Mouse (Mus musculus) embryonic facial prominence, embryonic 10.5 days (tissue): Measurements from ENCODE around the gene Ppp1r2. TPM values are rescaled to one million over a fixed set of nuclear protein-coding genes. Genes with fewer than 3 reads are reported as not detected.

ENCODE experiments used
- DNase-seq: peaks from one replicate; pipeline ENCODE4 v3.0.0-alpha.2; 2017; ENCODE audit warnings: low spot score
- H3K27ac ChIP-seq: fragments of 300-500 bp; sonication (generic); replicated peaks from 2 replicates; pipeline ENCODE4 v1.5.1; 2016; ENCODE audit warnings: mild to moderate bottlenecking
- H3K27me3 ChIP-seq: fragments of 300-500 bp; sonication (generic); replicated peaks from 2 replicates; pipeline ENCODE4 v1.6.1; 2016; ENCODE audit warnings: low read depth, mild to moderate bottlenecking; ENCODE audit not compliant: poor library complexity, severe bottlenecking
- H3K36me3 ChIP-seq: fragments of 300-500 bp; sonication (generic); replicated peaks from 2 replicates; pipeline ENCODE4 v1.6.1; 2016; ENCODE audit warnings: mild to moderate bottlenecking, moderate library complexity
- H3K4me1 ChIP-seq: fragments of 300-500 bp; sonication (generic); 2 replicates; pipeline ENCODE4 v1.6.1; 2016
- H3K4me3 ChIP-seq: fragments of 300-500 bp; sonication (generic); 2 replicates; pipeline ENCODE4 v1.5.1; 2016; ENCODE audit warnings: mild to moderate bottlenecking, moderate library complexity
- H3K9me3 ChIP-seq: fragments of 300-500 bp; sonication (generic); 2 replicates; pipeline ENCODE4 v1.6.1; 2016; ENCODE audit warnings: mild to moderate bottlenecking
- WGBS: fragments of 180-500 bp; shearing (Covaris S2); methylation state at CpG from one replicate; pipeline ENCODE4 v1.1.7; 2016; 5-methylcytosine and 5-hydroxymethylcytosine counted together
- microRNA-seq: library from miRNA; unstranded; fragments of <30 nt; microRNA quantifications from one replicate; pipeline ENCODE4, GENCODE M21; 2017
- polyA plus RNA-seq: library from polyadenylated mRNA; unstranded; fragments of >200 nt; fragmentation: Nextera tagmentation; extraction: Ambion mirVana; gene quantifications from 2 replicates; pipeline ENCODE4 v1.2.1, GENCODE M21; 2016

Gene Ppp1r2
- polyA plus RNA-seq, 1 experiment from 2014 or later: 91.8 TPM

DNA sequence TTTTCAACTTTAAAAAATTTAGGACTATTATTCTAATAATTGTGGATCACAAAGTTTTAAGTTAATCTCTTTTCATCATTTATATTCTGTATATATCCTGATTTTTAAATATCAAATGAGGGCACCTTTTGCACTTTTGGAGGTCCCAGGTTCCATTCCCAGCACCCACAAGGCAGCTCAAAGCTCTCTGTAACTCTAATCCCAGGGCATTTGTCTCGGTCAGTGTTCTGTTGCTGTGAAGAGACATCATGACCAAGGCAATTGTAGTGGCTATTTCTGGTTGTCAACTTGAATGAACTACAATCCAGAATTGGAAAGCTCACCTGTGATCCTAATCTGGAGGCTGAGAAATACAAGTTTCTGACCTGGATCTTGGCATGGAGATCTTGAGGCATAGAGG is 47.3 kb downstream of the Ppp1r2 start:
- Histone ChIP-seq H3K27ac (no peak overlapping the region), H3K36me3 (no peaks in the 10 kb centered on the region), H3K4me1 (no peaks in the 10 kb centered on the region), H3K9me3 (no peaks in the 10 kb centered on the region), H3K27me3 (no peaks in the 10 kb centered on the region), H3K4me3 (no peak overlapping the region)
- DNase-seq: no peak
- 89% methylated on average over 1 of the region's 1 CpGs for WGBS

DNA sequence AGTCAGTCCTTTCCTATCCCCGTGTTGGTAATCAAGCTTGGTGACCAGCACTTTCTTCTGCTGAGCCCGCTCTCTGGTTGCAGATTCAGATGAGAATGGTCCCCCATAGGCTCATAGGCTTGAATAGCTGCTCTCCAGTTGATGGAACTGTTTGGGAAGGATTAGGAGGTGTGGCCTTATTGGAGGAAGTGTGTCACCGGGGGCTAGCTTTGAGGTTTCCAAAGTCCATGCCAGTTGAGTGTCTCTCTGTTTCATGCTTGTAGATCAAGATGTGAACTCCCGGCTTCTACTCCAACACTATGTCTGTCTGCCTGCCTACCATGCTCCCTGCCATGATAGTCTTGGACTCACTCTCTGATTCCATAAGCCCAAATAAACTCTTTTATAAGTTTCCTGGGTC is 59.8 kb downstream of the Ppp1r2 start:
- H3K4me3 ChIP-seq: no peak overlapping the region
- WGBS: 91% methylated on average over 4 of the region's 4 CpGs
- no peak for DNase-seq

DNA sequence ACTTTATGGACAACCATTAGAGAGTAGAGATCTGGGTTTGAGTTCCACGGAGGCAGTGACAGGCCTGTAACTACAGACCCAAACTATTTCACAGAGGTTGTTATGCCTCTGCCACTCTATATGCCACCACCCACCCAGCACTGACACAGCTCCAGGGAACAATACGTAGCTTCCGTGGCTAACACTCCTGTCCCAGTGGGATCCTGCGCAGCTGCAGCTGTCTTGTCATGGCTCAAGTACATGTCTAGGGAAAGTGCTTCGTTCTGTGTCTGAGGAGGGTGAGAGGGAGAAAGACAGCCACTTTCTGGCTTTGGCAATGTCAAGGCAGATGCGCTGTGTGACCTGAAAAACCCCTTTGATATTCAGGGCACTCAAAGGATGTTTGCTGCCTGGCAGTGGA is 61.6 kb downstream of the Ppp1r2 start:
- WGBS: 90% methylated on average over 6 of the region's 6 CpGs
- no peak for DNase-seq
- Histone ChIP-seq H3K9me3 (peaks cover 6% of the 10 kb centered on the region; the same call in 1 of the 2 replicates), H3K27me3 (no peaks in the 10 kb centered on the region), H3K27ac (no peak overlapping the region), H3K36me3 (no peaks in the 10 kb centered on the region), H3K4me1 (peaks cover 1% of the 10 kb centered on the region; the same call in 1 of the 2 replicates), H3K4me3 (no peak overlapping the region)

More for the DNA sequence above, 59.8 kb downstream of the Ppp1r2 start:
- Histone ChIP-seq H3K36me3 (no peaks in the 10 kb centered on the region), H3K27ac (no peak overlapping the region), H3K9me3 (peaks cover 8% of the 10 kb centered on the region; the same call in 1 of the 2 replicates), H3K4me1 (no peaks in the 10 kb centered on the region), H3K27me3 (no peaks in the 10 kb centered on the region)

DNA sequence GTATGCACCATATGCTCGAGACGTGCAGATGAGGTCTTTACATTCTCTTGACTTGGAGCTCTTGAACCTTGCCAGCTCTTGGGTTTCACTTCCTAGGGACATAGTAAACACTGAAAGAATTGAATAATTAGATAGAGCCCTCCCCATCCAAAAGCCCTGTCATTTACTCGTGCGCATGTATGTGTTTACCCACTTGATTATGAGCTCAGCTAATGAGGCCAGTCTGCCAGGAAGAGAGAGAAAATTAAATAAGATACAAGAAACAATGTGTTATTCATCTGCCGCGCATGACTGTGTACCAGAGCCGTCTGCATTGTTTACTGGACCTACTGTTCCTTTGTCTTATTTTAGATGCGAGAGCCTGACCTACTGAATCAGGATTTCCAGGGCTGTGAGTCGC is 63.6 kb downstream of the Ppp1r2 start:
- Histone ChIP-seq H3K27ac (no peak overlapping the region), H3K4me1 (peaks cover 6% of the 10 kb centered on the region; the same call in 1 of the 2 replicates), H3K27me3 (no peaks in the 10 kb centered on the region), H3K9me3 (peaks cover 6% of the 10 kb centered on the region; the same call in 1 of the 2 replicates), H3K4me3 (no peak overlapping the region), H3K36me3 (no peaks in the 10 kb centered on the region)
- WGBS: 82% methylated on average over 9 of the region's 9 CpGs
- DNase-seq: no peak

DNA sequence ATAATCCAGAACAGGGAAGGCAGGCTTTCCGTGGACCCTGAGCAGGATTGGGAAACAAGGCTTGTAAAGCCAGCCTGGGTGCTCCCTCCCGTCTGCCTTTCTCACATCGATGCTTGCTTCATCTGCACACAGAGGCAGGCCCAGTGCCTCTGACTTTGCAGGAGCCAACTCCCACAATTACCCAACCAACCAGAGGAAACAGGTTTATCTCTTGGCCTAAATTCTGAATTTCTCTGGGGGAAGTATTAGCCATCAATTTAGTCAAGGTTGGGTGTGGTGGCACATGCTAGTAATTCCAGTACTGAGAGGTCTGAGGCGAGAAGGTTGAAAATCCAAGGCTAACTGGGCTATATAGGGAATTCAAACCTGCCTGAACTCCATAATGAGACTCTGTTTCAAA is 64.6 kb downstream of the Ppp1r2 start:
- no peak overlapping the region for H3K27ac ChIP-seq
- H3K27me3 ChIP-seq: no peaks in the 10 kb centered on the region
- H3K9me3 ChIP-seq: peaks cover 4% of the 10 kb centered on the region; the same call in 1 of the 2 replicates
- 79% methylated on average over 4 of the region's 4 CpGs for WGBS
- H3K4me3 ChIP-seq: no peak overlapping the region
- no peak for DNase-seq
- no peaks in the 10 kb centered on the region for H3K36me3 ChIP-seq
- peaks cover 6% of the 10 kb centered on the region; the same call in 1 of the 2 replicates for H3K4me1 ChIP-seq

DNA sequence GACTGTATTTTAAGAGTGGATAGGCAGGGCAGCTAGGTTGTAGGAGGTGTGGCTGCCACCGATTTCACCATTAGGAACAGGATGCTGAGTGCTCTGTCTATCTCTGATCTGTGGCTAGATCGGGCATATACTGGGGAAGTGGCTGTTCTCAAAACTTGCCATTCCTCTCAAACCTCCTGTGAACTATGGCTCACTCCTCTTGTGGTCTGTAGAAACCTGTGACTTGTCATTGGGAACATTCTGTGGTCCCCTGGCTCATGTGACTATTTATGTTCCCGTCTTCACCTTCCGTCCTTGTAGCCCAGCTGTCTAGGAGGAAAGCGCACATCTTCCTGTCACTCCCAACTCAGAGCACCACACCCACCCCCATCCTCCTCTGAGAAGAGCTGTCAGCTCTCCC is 65.2 kb downstream of the Ppp1r2 start:
- no peak for DNase-seq
- no peak overlapping the region for H3K4me3 ChIP-seq
- H3K4me1 ChIP-seq: peaks cover 6% of the 10 kb centered on the region; the same call in 1 of the 2 replicates
- H3K9me3 ChIP-seq: no peaks in the 10 kb centered on the region
- 81% methylated on average over 5 of the region's 5 CpGs for WGBS
- no peaks in the 10 kb centered on the region for H3K27me3 ChIP-seq
- H3K27ac ChIP-seq: no peak overlapping the region
- H3K36me3 ChIP-seq: no peaks in the 10 kb centered on the region

DNA sequence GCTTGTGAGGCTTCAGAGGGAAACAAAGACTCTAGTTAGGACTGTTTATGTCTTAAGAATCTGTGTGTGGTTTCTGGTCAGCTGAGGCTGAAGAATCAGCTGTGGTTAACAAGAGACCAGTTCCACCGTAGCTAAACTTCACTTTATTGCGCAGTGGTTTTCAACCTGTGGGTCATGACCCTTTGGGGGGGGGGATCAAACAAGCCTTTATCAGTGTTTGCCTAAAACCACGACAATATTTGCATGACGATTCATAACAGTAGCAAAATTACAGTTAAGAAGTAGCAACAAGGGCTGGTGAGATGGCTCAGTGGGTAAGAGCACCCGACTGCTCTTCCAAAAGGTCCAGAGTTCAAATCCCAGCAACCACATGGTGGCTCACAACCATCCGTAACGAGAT is 69.4 kb downstream of the Ppp1r2 start:
- Histone ChIP-seq H3K27me3 (no peaks in the 10 kb centered on the region), H3K4me1 (peaks cover 13% of the 10 kb centered on the region), H3K9me3 (no peaks in the 10 kb centered on the region), H3K36me3 (no peaks in the 10 kb centered on the region), H3K4me3 (no peak overlapping the region), H3K27ac (no peak overlapping the region)
- no peak for DNase-seq
- 91% methylated on average over 7 of the region's 7 CpGs for WGBS

DNA sequence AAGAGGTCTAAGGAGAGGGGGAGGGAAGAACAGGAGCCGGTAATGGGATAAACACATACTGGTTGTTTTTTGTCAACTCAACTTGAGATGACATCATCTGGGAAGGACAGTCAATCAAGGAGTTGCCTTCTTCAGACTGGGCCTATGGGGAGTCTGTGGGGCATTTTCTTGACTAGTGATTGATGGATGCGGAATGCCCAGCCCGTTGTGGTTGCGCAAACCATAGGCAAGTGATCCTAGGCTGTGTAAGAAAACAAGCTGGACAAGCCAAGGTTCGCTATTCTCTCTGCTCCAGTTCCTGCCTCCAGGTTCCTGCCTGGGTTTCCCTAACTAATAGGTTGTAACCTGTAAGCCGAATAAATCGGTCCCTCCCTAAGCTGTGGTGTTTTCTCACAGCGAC is 69.9 kb downstream of the Ppp1r2 start:
- Histone ChIP-seq H3K4me3 (no peak overlapping the region), H3K36me3 (no peaks in the 10 kb centered on the region), H3K4me1 (peaks cover 13% of the 10 kb centered on the region), H3K9me3 (no peaks in the 10 kb centered on the region), H3K27me3 (no peaks in the 10 kb centered on the region), H3K27ac (no peak overlapping the region)
- no peak for DNase-seq
- 87% methylated on average over 8 of the region's 8 CpGs for WGBS

DNA sequence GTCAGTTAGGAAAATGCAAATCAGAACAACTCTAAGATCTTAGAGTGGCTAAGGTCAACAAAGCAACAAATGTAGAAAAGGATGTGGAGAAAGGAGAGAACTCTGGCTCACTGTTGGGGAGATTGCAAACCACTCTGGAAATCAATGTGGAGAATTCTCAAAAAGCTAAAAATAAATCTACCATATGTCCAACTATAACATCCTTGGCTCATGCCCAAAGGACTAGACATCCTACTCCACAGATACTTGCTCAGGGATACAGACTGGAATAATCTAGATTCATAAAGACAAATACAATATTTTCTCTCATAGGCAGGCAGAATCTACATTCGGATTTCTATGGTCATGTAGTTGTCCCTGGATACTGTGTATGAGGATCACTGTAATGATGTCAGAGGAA is 70.9 kb downstream of the Ppp1r2 start:
- Histone ChIP-seq H3K36me3 (no peaks in the 10 kb centered on the region), H3K4me1 (peaks cover 23% of the 10 kb centered on the region), H3K4me3 (no peak overlapping the region), H3K27ac (no peak overlapping the region), H3K9me3 (no peaks in the 10 kb centered on the region), H3K27me3 (no peaks in the 10 kb centered on the region)
- no peak for DNase-seq
- 76% methylated on average over 1 of the region's 1 CpGs for WGBS

DNA sequence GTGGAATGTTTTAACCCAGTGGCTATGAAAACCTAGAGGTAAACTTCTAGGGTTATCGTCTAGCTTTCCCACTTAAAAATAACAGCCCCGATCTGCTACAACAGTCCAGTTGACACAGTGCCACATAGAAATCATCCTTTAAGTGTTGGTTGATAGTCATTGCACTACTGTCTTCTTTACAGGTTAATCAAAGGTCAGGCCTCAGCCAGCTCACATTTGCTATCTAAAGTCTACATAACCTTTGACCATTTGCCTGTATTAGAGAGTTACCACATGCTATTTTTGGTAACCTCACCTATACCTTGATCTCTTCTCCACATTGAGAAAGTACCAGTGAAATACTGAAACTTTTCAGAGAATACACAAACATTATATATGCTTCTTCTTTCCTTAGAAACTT is 73.4 kb downstream of the Ppp1r2 start:
- Histone ChIP-seq H3K9me3 (no peaks in the 10 kb centered on the region), H3K4me3 (peak overlapping the region; percentile 87), H3K36me3 (no peaks in the 10 kb centered on the region), H3K4me1 (peaks cover 26% of the 10 kb centered on the region), H3K27ac (peak overlapping the region; percentile 94; the same call in 1 of the 2 replicates), H3K27me3 (no peaks in the 10 kb centered on the region)
- WGBS: 80% methylated on average over 2 of the region's 2 CpGs
- no peak for DNase-seq

Small RNA genes lying within 50 kb of the gene (microRNA-seq; reads per million reads assigned to microRNA genes)
- not detected for gene Gm27415

Other genes with a start within 250 kb of the Ppp1r2 start
- gene Xxylt1, start 193.8 kb downstream of the Ppp1r2 start, polyA plus RNA-seq: 14.5 and 16.3 TPM in 2 replicates
- gene Acap2, start 74.0 kb downstream of the Ppp1r2 start, polyA plus RNA-seq: 18.8 and 19.0 TPM in 2 replicates
- 5.0 and 6.1 TPM in 2 replicates for gene Apod, start 39.5 kb upstream of the Ppp1r2 start, polyA plus RNA-seq
- gene Bdh1, start 147.0 kb upstream of the Ppp1r2 start, polyA plus RNA-seq: 12.2 and 13.4 TPM in 2 replicates